Mouse (Mus musculus): Measurements from ENCODE around the gene Emilin3. TPM values are rescaled to one million over a fixed set of nuclear protein-coding genes. Genes with fewer than 3 reads are reported as not detected.

Emilin3 gene
- polyA plus RNA-seq, 1 experiment = 0.15 TPM

GRCm38 (mm10) chr2:160884830-160885229 is 27.3 kb downstream of the Emilin3 start:
- Histone ChIP-seq H3K4me1 (ENCODE audit: control insufficient read depth, insufficient read depth, insufficient read length, low read length) (peaks cover 4% of the 10 kb centered on the region; the same call in 1 of the 2 replicates), H3K27me3 (ENCODE audit: control insufficient read depth, insufficient read depth, low read length) (no peaks in the 10 kb centered on the region), H3K27ac (ENCODE audit: insufficient read depth, low read depth, low read length) (no peak overlapping the region), H3K4me3 (ENCODE audit: low read depth, low read length) (no peak overlapping the region), H3K36me3 (ENCODE audit: control insufficient read depth, insufficient read depth, low read length) (no peaks in the 10 kb centered on the region)
- TF ChIP-seq POLR2A (IDR thresholded peaks at IDR 0.05; ENCODE audit: low read depth, low read length) = no peak
- TF ChIP-seq CTCF (IDR thresholded peaks at IDR 0.05; ENCODE audit: extremely low read depth, insufficient read length, insufficient replicate concordance, low read depth, low read length) = peak; percentile 70; the same call in 1 of the 2 replicates
- WGBS = 36% methylated on average over 2 of the region's 2 CpGs

GRCm38 (mm10) chr2:160883912-160884311 is 28.2 kb downstream of the Emilin3 start:
- TF ChIP-seq POLR2A (IDR thresholded peaks at IDR 0.05; ENCODE audit: low read depth, low read length) = no peak
- Histone ChIP-seq H3K36me3 (ENCODE audit: control insufficient read depth, insufficient read depth, low read length) (no peaks in the 10 kb centered on the region), H3K4me3 (ENCODE audit: low read depth, low read length) (no peak overlapping the region), H3K4me1 (ENCODE audit: control insufficient read depth, insufficient read depth, insufficient read length, low read length) (peaks cover 4% of the 10 kb centered on the region; the same call in 1 of the 2 replicates), H3K27ac (ENCODE audit: insufficient read depth, low read depth, low read length) (no peak overlapping the region), H3K27me3 (ENCODE audit: control insufficient read depth, insufficient read depth, low read length) (no peaks in the 10 kb centered on the region)
- 45% methylated on average over 4 of the region's 4 CpGs for WGBS

- TF ChIP-seq POLR2A (IDR thresholded peaks at IDR 0.05; ENCODE audit: low read depth, low read length) = no peak
- no peak for TF ChIP-seq CTCF (IDR thresholded peaks at IDR 0.05; ENCODE audit: extremely low read depth, insufficient read length, insufficient replicate concordance, low read depth, low read length)
- Histone ChIP-seq H3K27ac (ENCODE audit: insufficient read depth, low read depth, low read length) (no peak overlapping the region), H3K4me1 (ENCODE audit: control insufficient read depth, insufficient read depth, insufficient read length, low read length) (peaks cover 2% of the 10 kb centered on the region; the same call in 1 of the 2 replicates), H3K36me3 (ENCODE audit: control insufficient read depth, insufficient read depth, low read length) (no peaks in the 10 kb centered on the region), H3K4me3 (ENCODE audit: low read depth, low read length) (no peak overlapping the region), H3K27me3 (ENCODE audit: control insufficient read depth, insufficient read depth, low read length) (no peaks in the 10 kb centered on the region)
- 75% methylated on average over 5 of the region's 5 CpGs for WGBS
These were observed 29.7 kb downstream of the Emilin3 start for GRCm38 (mm10) chr2:160882436-160882835.

GRCm38 (mm10) chr2:160881462-160882101 is 30.5 kb downstream of the Emilin3 start:
- 44% methylated on average over 6 of the region's 6 CpGs for WGBS
- Histone ChIP-seq H3K27ac (ENCODE audit: insufficient read depth, low read depth, low read length) (no peak overlapping the region), H3K4me1 (ENCODE audit: control insufficient read depth, insufficient read depth, insufficient read length, low read length) (no peaks in the 10 kb centered on the region), H3K27me3 (ENCODE audit: control insufficient read depth, insufficient read depth, low read length) (no peaks in the 10 kb centered on the region), H3K36me3 (ENCODE audit: control insufficient read depth, insufficient read depth, low read length) (no peaks in the 10 kb centered on the region), H3K4me3 (ENCODE audit: low read depth, low read length) (no peak overlapping the region)
- TF ChIP-seq CTCF (IDR thresholded peaks at IDR 0.05; ENCODE audit: extremely low read depth, insufficient read length, insufficient replicate concordance, low read depth, low read length) = no peak
- TF ChIP-seq POLR2A (IDR thresholded peaks at IDR 0.05; ENCODE audit: low read depth, low read length) = no peak

- no peaks in the 10 kb centered on the region for H3K27me3 ChIP-seq (ENCODE audit: control insufficient read depth, insufficient read depth, low read length)
- no peak within 1 kb of the TSS for H3K4me3 ChIP-seq (ENCODE audit: low read depth, low read length)
- H3K4me1 ChIP-seq (ENCODE audit: control insufficient read depth, insufficient read depth, insufficient read length, low read length) = no peaks in the 10 kb centered on the region
- H3K27ac ChIP-seq (ENCODE audit: insufficient read depth, low read depth, low read length) = peak within 1 kb of the TSS; percentile 17
- H3K36me3 ChIP-seq (ENCODE audit: control insufficient read depth, insufficient read depth, low read length) = no peaks in the 10 kb centered on the region
- 67% methylated on average over 13 of the region's 13 CpGs for WGBS
- TF ChIP-seq POLR2A (IDR thresholded peaks at IDR 0.05; ENCODE audit: low read depth, low read length) (no peak), CTCF (IDR thresholded peaks at IDR 0.05; ENCODE audit: extremely low read depth, insufficient read length, insufficient replicate concordance, low read depth, low read length) (no peak)
These were observed 31.5 kb downstream of the Emilin3 start, which contains the start of gene Lpin3 for GRCm38 (mm10) chr2:160880453-160881195. Lpin3 (plus strand) TSS chr2:160880670.

GRCm38 (mm10) chr2:160876115-160876514 is 36.0 kb downstream of the Emilin3 start:
- 93% methylated on average over 4 of the region's 4 CpGs for WGBS
- TF ChIP-seq POLR2A (IDR thresholded peaks at IDR 0.05; ENCODE audit: low read depth, low read length) (no peak), CTCF (IDR thresholded peaks at IDR 0.05; ENCODE audit: extremely low read depth, insufficient read length, insufficient replicate concordance, low read depth, low read length) (no peak)
- H3K4me1 ChIP-seq (ENCODE audit: control insufficient read depth, insufficient read depth, insufficient read length, low read length) = no peaks in the 10 kb centered on the region; the same call in 1 of the 2 replicates
- no peaks in the 10 kb centered on the region for H3K36me3 ChIP-seq (ENCODE audit: control insufficient read depth, insufficient read depth, low read length)
- H3K27ac ChIP-seq (ENCODE audit: insufficient read depth, low read depth, low read length) = no peak overlapping the region
- H3K27me3 ChIP-seq (ENCODE audit: control insufficient read depth, insufficient read depth, low read length) = no peaks in the 10 kb centered on the region
- H3K4me3 ChIP-seq (ENCODE audit: low read depth, low read length) = no peak overlapping the region

- Histone ChIP-seq H3K36me3 (ENCODE audit: control insufficient read depth, insufficient read depth, low read length) (no peaks in the 10 kb centered on the region), H3K27ac (ENCODE audit: insufficient read depth, low read depth, low read length) (peak overlapping the region; percentile 32; the same call in 1 of the 2 replicates), H3K4me3 (ENCODE audit: low read depth, low read length) (no peak overlapping the region), H3K27me3 (ENCODE audit: control insufficient read depth, insufficient read depth, low read length) (no peaks in the 10 kb centered on the region), H3K4me1 (ENCODE audit: control insufficient read depth, insufficient read depth, insufficient read length, low read length) (peaks cover 2% of the 10 kb centered on the region)
- no peak for TF ChIP-seq CTCF (IDR thresholded peaks at IDR 0.05; ENCODE audit: extremely low read depth, insufficient read length, insufficient replicate concordance, low read depth, low read length)
- no peak for TF ChIP-seq POLR2A (IDR thresholded peaks at IDR 0.05; ENCODE audit: low read depth, low read length)
- 70% methylated on average over 5 of the region's 5 CpGs for WGBS
These were observed 37.8 kb downstream of the Emilin3 start for GRCm38 (mm10) chr2:160874231-160874877.

All from small intestine, adult 2 months (tissue).